Mouse (Mus musculus): Measurements from ENCODE around the gene Ptpn6. TPM values are rescaled to one million over a fixed set of nuclear protein-coding genes. Genes with fewer than 3 reads are reported as not detected.

The Ptpn6 gene
- polyA plus RNA-seq, 1 experiment from 2014 or later = 5.2 TPM

GRCm38 (mm10) chr6:124767536-124767919 lies 29.0 kb upstream of the Ptpn6 start:
- no peaks in the 10 kb centered on the region for H3K36me3 ChIP-seq (replicated peaks)
- H3K9me3 ChIP-seq = no peaks in the 10 kb centered on the region
- peak overlapping the region; percentile 64 for H3K4me3 ChIP-seq
- no peak for DNase-seq (ENCODE audit: extremely low spot score, low spot score)
- H3K4me1 ChIP-seq = peaks cover 45% of the 10 kb centered on the region
- WGBS = 32% methylated on average over 4 of the region's 4 CpGs
- peaks cover 76% of the 10 kb centered on the region for H3K27me3 ChIP-seq (ENCODE audit: poor library complexity, severe bottlenecking)
- peak overlapping the region; percentile 81 for H3K27ac ChIP-seq

DNA sequence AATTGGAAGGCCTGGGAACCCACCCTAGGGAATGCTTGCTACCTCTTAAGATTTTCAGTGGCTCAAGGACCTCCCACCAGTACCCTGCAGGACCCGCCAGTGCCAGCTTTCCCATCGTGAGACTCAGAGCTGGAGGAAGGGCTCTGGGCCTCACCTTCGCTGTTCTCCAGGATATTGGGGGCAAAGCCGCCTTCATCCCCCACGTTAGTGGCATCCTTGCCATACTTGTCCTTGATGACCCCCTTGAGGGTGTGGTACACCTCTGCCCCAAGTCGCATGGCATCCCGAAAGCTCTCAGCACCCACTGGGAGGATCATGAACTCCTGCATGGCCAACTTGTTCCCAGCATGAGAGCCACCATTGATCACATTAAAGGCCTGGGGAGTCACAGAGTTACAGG lies 27.4 kb upstream of the Ptpn6 start:
- Histone ChIP-seq H3K4me3 (no peak overlapping the region), H3K27ac (no peak overlapping the region), H3K4me1 (peaks cover 45% of the 10 kb centered on the region), H3K27me3 (ENCODE audit: poor library complexity, severe bottlenecking) (peaks cover 65% of the 10 kb centered on the region), H3K9me3 (no peaks in the 10 kb centered on the region), H3K36me3 (replicated peaks) (no peaks in the 10 kb centered on the region)
- 83% methylated on average over 7 of the region's 7 CpGs for WGBS
- DNase-seq (ENCODE audit: extremely low spot score, low spot score) = no peak

DNA sequence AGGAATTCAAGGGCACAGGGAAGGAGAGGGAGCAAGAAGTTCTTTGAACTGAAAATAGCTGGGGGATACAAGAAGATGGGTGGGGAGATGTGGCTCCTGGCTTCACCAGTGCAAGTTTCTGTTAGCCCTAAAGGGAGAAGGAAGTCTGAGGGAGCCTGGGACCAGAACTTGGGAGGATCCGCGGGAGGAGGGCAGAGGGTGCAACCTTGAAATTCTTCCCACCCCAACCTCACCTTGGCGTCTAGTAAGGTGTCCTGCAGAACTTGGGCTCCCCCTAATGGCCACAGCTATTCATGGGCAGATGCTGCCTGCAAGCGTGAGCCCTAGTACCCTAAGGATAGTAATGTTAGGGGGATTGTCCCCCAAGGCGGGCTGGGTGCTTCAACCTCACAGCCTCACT lies 20.7 kb upstream of the Ptpn6 start:
- DNase-seq (ENCODE audit: extremely low spot score, low spot score) = peak; percentile 78
- H3K4me3 ChIP-seq = peak overlapping the region; percentile 91
- 0 out of 2 replicates have a peak, but pooled peaks cover 2% of the 10 kb centered on the region for H3K36me3 ChIP-seq (replicated peaks)
- H3K27ac ChIP-seq = peak overlapping the region; percentile 99
- 6% methylated on average over 5 of the region's 5 CpGs for WGBS
- H3K4me1 ChIP-seq = peaks cover 45% of the 10 kb centered on the region
- peaks cover 12% of the 10 kb centered on the region for H3K27me3 ChIP-seq (ENCODE audit: poor library complexity, severe bottlenecking)
- no peaks in the 10 kb centered on the region for H3K9me3 ChIP-seq

DNA sequence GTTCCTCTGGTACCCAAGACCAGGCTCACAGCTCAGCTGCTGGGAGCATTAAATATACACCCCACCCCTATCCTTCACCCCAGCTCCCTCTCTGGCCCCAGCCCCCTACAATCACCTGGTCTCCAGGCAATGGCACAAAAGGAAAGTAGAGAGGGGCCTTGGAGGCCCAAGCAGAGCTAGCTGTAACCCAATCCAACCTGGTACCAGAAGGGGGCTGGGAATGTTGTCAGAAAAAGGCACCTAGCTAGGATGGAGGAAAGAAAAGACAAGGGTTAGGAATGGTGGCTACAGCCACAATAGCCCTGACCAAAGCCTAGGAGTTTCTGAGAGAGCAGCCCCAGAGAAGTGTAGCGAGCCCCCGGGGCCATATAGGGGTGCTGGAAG lies 20.3 kb upstream of the Ptpn6 start:
- Histone ChIP-seq H3K4me1 (peaks cover 49% of the 10 kb centered on the region), H3K36me3 (replicated peaks) (0 out of 2 replicates have a peak, but pooled peaks cover 2% of the 10 kb centered on the region), H3K4me3 (peak overlapping the region; percentile 91), H3K9me3 (no peaks in the 10 kb centered on the region), H3K27ac (peak overlapping the region; percentile 99), H3K27me3 (ENCODE audit: poor library complexity, severe bottlenecking) (peaks cover 8% of the 10 kb centered on the region)
- no peak for DNase-seq (ENCODE audit: extremely low spot score, low spot score)
- WGBS = 71% methylated on average over 2 of the region's 2 CpGs

- Histone ChIP-seq H3K27me3 (ENCODE audit: poor library complexity, severe bottlenecking) (peaks cover 3% of the 10 kb centered on the region), H3K27ac (peak overlapping the region; percentile 99), H3K9me3 (no peaks in the 10 kb centered on the region), H3K36me3 (replicated peaks) (peaks cover 7% of the 10 kb centered on the region; the same call in 1 of the 2 replicates), H3K4me3 (peak overlapping the region; percentile 91), H3K4me1 (peaks cover 54% of the 10 kb centered on the region)
- peak; percentile 53 for DNase-seq (ENCODE audit: extremely low spot score, low spot score)
- 38% methylated on average over 5 of the region's 5 CpGs for WGBS
These were observed 19.7 kb upstream of the Ptpn6 start for GRCm38 (mm10) chr6:124757909-124758848.

DNA sequence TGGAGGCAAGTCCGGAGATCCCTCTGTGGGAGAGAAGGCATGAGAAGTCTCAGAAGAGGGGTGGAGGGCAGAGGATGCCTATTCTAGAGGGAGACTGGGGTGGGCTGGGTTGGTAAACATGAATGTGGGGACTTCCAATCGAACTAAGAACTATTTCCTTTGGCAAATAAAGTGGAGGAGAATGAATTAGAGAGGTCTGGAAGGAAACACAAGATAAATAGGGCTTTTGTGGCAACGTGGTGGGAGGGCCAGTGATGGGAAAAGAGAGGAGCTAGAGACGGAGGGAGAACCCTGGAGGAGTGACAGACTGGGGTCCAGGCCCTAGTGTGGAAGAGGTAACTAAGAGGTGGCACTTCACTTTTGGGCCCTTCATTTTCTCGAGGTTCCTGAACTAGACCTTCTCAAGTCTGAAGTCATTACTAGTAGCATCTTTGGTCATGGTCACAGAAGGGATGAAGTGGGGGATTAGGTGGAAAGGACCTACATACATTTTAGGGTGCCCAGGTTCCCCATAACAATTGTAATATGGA lies 18.9 kb upstream of the Ptpn6 start:
- no peaks in the 10 kb centered on the region for H3K9me3 ChIP-seq
- peaks cover 14% of the 10 kb centered on the region for H3K36me3 ChIP-seq (replicated peaks)
- 4% methylated on average over 5 of the region's 5 CpGs for WGBS
- no peak for DNase-seq (ENCODE audit: extremely low spot score, low spot score)
- H3K4me1 ChIP-seq = peaks cover 54% of the 10 kb centered on the region
- H3K27ac ChIP-seq = peak overlapping the region; percentile 99
- peak overlapping the region; percentile 91 for H3K4me3 ChIP-seq
- no peaks in the 10 kb centered on the region; the same call in 1 of the 2 replicates for H3K27me3 ChIP-seq (ENCODE audit: poor library complexity, severe bottlenecking)

GRCm38 (mm10) chr6:124756652-124757350 lies 18.3 kb upstream of the Ptpn6 start:
- under 1% methylated on average over 53 of the region's 54 CpGs for WGBS

DNA sequence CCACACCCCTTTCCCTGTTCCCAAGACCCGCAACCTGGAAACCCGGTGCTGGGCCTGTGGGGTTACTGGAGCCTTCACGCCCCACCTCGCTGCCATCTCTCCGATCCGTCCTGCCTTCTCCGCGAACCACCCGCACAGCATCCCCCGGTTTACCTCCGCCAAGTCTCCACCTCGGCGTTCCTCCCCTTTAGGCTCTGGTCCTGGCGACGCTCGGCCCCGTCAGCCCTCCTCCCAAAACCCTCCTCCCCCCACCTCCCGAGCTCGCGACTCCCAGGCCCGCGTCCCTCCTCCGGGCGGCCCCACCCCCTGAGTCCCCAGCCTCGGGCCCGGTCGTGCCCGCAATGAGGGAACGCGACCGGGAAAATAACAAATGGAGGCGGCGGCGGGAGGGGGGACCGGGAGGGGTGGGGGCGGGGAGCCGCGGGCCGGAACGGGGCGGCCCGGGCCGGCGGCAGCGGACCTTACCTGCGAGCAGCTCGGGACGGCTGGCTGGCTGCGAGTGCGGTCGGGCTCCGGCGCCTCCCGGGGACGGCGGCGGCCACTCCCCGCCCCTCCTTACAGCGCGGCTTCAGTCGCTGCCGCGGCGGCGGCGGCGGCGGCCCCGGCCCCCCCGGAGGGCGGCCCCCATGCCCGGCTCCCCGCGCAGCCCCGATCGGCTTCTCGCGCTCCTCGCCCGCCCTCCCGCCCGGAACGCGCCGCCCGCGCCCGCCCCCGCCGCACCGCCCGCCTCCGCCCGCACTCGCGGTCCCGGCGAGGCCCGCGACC lies 17.5 kb upstream of the Ptpn6 start, which contains the start of the genes Gm45234 and Atn1:
Gm45234 (minus strand) TSS at position 191 of the 765 bp plus-strand sequence.
Atn1 (minus strand) TSS at position 694 of the 765 bp plus-strand sequence.
- Histone ChIP-seq H3K27me3 (ENCODE audit: poor library complexity, severe bottlenecking) (no peaks in the 10 kb centered on the region; the same call in 1 of the 2 replicates), H3K36me3 (replicated peaks) (peaks cover 25% of the 10 kb centered on the region), H3K4me3 (peak within 1 kb of the TSS; percentile 91), H3K4me1 (peaks cover 54% of the 10 kb centered on the region), H3K9me3 (no peaks in the 10 kb centered on the region), H3K27ac (peak within 1 kb of the TSS; percentile 99)
- peak; percentile 70 for DNase-seq (ENCODE audit: extremely low spot score, low spot score)
- under 1% methylated on average over 70 of the region's 100 CpGs for WGBS

More at GRCm38 (mm10) chr6:124756652-124757350, 18.3 kb upstream of the Ptpn6 start:
- Histone ChIP-seq H3K36me3 (replicated peaks) (peaks cover 20% of the 10 kb centered on the region), H3K27ac (peak overlapping the region; percentile 99), H3K27me3 (ENCODE audit: poor library complexity, severe bottlenecking) (no peaks in the 10 kb centered on the region; the same call in 1 of the 2 replicates), H3K4me3 (peak overlapping the region; percentile 91), H3K9me3 (no peaks in the 10 kb centered on the region), H3K4me1 (peaks cover 54% of the 10 kb centered on the region)
- peak; percentile 86 for DNase-seq (ENCODE audit: extremely low spot score, low spot score)

DNA sequence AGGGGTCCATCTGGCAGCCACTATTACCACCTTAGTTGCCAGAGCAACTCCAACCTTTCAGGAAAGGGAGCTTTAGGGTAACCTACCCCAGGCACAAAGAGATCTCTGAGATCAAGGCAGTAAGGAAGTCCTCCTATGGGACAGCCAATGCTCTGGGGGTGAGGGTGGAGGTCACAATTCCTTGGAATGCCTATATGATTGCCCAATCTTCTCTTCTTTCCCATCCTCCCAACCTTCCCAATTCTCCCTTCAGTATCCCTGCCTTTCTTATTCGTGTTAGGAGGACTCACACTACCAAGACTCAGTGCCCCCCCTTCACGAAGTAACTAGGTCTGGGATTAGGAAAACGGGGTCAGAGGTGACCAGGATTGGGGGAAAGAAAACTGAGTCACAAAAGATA lies 16.8 kb upstream of the Ptpn6 start:
- peaks cover 54% of the 10 kb centered on the region for H3K4me1 ChIP-seq
- 3% methylated on average over 3 of the region's 3 CpGs for WGBS
- no peaks in the 10 kb centered on the region for H3K27me3 ChIP-seq (ENCODE audit: poor library complexity, severe bottlenecking)
- H3K27ac ChIP-seq = peak overlapping the region; percentile 99
- DNase-seq (ENCODE audit: extremely low spot score, low spot score) = no peak
- no peaks in the 10 kb centered on the region for H3K9me3 ChIP-seq
- H3K36me3 ChIP-seq (replicated peaks) = peaks cover 33% of the 10 kb centered on the region
- peak overlapping the region; percentile 91 for H3K4me3 ChIP-seq

GRCm38 (mm10) chr6:124753861-124754260 lies 15.3 kb upstream of the Ptpn6 start:
- H3K9me3 ChIP-seq = no peaks in the 10 kb centered on the region
- H3K27me3 ChIP-seq (ENCODE audit: poor library complexity, severe bottlenecking) = no peaks in the 10 kb centered on the region
- H3K27ac ChIP-seq = no peak overlapping the region
- H3K4me1 ChIP-seq = peaks cover 48% of the 10 kb centered on the region
- peaks cover 46% of the 10 kb centered on the region for H3K36me3 ChIP-seq (replicated peaks)
- no peak for DNase-seq (ENCODE audit: extremely low spot score, low spot score)
- 92% methylated on average over 2 of the region's 2 CpGs for WGBS
- H3K4me3 ChIP-seq = no peak overlapping the region

- Histone ChIP-seq H3K27me3 (ENCODE audit: poor library complexity, severe bottlenecking) (0 out of 2 replicates have a peak, but pooled peaks cover 3% of the 10 kb centered on the region), H3K36me3 (replicated peaks) (peaks cover 73% of the 10 kb centered on the region), H3K27ac (no peak overlapping the region), H3K4me3 (no peak overlapping the region), H3K4me1 (peaks cover 41% of the 10 kb centered on the region), H3K9me3 (no peaks in the 10 kb centered on the region)
- 92% methylated on average over 8 of the region's 8 CpGs for WGBS
- no peak for DNase-seq (ENCODE audit: extremely low spot score, low spot score)
These were observed 11.9 kb upstream of the Ptpn6 start for GRCm38 (mm10) chr6:124750405-124750804.
